Mouse (Mus musculus): ENCODE data around the gene Fstl3. TPM values are rescaled to one million over a fixed set of nuclear protein-coding genes. Genes with fewer than 3 reads are reported as not detected.

Gene Fstl3
- polyA plus RNA-seq, 3 experiments from 2014 or later = 0.21 to 1.2 TPM; not detected in 1

DNA sequence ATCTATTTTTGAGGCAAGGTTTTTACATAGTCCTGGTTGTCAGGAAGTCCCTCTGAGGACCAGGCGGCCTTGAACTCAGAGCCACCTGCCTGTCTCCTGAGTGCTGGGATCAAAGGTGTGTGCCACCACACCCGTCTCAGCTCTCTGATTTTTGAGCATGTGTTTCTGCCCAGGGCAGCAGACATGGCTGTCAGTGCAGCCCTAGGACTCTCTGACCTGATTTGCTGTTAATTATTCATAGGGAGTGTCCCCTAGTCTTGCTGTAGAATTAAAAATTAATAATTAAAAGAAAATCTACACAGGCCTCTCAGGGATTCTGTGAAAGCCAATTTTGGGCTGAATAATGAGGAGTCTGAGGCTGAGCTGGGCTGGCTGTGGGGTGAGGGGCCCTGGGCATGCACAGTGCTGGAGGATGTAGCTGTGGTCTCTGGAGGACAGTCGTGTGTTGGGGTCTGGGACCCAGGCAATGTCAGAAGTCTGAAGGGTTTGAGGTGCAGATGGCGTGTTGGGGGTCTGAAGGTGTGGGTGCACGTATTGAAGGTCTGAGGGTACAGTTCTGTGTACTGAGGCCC lies 37.3 kb downstream of the Fstl3 start:
- no peak for ATAC-seq

DNA sequence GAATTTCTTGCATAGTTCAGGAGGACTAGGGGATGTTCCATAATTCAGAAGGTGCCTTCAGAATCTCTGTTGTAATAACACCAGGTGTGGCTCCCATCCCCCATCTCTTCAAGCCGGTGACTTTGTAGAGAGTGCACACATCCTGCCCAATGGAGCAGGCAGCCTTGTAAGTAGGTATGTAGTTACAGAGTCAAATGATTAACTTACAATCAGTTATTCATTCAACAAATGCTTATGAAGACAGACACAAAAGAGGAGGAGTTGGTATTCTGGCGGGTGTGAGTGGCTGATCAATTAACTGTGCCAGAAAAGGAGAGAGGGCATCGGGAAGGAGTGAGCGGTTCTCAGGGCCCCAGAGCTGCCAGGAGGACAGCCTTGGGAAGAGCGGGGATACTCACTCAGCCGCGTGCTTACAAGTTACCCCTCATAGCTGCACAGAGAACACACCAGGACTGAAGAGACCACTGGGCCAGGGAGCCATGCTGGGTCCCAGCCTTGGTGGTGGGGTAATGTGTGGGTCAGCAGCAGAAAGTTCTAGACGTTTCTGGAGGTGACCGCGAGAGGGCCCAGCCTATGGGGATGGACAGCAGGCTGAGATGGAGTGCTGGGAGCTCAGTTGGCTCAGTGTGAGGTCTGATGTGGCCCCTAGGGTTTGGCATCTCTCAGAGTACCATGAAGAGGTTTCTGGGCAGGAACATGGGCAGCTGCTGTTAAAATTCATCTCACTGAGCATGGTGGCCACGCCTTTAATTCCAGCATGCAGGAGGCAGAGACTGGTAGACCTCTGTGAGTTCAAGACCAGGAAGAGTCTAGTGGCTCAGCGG lies 38.8 kb downstream of the Fstl3 start:
- ATAC-seq = no peak

DNA sequence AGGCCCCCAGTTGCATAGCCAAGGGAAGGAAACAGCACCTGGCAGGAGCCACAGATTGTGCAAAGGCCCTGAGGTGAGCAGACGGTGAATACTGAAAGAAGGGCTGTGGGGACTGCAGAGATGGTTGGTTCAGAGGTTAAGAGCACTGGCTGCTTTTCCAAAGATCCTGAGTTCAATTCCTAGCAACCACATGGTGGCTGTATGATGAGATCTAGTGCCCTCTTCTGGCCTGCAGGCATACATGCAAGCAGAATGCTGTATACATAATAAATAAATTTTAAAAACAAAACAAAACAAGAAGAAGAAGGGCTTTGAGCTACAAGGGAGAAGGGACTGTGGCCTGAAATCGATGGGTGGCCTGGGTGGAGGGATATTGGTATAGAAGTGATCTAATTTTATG lies 40.0 kb downstream of the Fstl3 start:
- no peak for ATAC-seq

DNA sequence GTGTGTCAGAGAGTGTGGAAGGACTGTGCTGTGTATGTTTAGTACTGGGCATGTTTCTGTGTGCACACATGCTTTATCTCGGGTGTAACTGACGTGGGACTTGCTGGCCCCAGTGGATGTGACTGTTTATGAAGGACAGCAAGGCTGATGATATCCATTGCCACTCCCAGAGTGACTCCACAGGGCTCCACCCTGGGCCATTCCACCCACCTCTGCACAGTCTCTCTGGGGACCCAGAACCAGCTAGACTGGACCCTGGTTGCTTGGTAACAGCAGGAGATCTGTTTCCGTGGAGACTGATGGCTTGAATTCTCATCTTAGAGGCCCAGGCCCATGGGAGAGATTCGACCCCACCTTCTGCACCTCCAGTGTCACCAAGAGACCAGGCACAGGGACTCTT lies 41.2 kb downstream of the Fstl3 start:
- ATAC-seq = no peak

DNA sequence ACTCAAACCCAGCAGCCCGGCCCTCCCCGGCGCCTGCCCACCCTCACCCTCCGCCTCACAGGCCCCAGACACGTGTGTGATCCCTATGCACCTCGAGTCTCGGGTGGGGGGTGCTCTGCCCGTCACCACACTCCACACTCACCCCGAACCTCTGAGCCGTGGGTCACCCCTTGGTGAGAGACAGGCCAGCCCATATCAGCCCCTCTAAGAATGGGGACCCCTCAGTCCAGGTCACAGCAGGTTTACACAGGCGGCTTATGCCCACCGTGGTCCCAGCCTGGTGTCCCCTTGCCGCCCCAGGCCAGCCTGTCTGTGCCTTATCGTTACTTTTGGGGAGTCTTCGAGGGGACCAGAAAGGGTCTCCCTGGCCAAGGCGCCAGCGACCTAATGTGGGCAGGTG lies 42.5 kb downstream of the Fstl3 start:
- ATAC-seq = no peak

DNA sequence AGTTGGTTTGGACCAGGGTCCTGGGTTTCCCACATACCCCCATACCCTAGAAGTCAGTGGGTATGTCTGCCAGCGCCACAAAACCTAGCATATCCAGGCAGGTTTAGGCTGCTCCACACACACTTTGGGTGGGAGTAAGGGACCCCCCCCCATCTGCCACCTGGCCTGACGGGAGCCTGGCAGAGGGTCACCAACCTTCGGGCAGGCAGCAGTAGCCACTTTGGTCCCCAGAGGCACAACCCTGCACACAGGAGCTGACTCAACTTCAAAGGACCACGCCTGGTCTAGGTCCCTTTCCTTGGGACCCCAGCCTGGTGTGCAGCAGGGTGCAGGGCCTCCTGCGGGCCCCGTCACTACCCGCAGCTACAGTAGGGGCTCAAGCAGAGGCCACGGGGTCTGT lies 43.2 kb downstream of the Fstl3 start:
- ATAC-seq = no peak

DNA sequence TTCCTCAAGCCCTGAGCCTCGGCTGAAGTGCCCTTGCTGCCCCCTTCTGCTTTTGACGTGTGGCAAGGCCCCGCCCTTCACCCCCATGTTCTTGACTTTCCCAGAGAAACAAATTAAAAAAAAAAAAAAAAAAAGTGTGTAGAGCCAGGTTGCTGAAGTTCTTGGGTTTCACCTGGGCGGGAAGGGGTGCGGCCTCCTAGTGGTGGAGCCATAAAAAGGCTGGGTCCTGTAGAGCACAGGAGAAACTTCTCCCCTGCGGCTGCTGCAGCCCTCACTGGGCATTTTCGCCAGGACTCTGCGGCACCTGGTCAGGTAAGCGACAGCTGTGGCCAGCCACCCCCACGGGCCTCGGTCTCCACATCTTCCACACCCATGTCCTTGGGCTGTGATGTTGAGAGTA lies 43.7 kb downstream of the Fstl3 start, which contains the start of gene Misp:
Misp (plus strand) TSS at position 208 of the 400 bp plus-strand sequence.
- no peak for ATAC-seq

DNA sequence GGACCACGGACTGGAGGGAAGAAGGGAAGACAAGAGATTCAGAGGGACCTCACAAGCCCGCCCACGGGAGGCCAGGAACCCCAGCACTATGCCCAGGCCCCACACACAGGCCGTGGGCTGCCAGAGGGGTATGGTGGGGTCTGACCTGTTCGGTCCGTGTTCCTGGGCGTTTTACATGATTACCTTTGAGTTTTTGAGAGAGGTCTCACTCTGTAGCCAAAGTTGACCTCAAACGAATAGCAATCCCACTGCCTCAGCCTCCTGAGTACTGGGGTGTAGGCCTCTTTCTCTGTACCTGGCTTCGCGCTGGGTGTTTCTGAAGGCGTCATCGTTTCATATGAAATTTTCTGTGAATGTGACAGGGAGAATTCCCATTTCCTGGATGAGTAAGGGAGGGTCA lies 44.7 kb downstream of the Fstl3 start:
- no peak for ATAC-seq

DNA sequence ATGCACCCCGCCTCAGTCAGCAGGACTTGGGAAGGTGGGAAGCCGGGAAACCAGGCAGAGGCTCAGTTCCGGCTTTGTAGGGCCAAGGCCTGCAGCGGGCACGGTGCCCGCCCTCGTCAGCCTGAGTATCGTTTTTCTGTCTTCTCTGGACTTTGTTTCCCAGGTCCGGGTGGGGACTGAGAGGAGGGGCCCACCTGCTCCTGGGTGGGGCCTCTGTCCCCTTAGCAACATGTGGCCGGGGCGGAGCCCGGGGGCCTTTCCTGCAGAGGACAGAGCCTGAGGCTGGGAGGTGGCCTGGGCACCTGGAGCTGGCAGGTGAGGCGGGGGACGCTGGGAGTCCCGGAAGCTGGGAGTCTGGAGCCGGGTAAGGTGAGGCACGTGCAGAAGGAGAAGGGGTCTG lies 45.3 kb downstream of the Fstl3 start:
- ATAC-seq = no peak

DNA sequence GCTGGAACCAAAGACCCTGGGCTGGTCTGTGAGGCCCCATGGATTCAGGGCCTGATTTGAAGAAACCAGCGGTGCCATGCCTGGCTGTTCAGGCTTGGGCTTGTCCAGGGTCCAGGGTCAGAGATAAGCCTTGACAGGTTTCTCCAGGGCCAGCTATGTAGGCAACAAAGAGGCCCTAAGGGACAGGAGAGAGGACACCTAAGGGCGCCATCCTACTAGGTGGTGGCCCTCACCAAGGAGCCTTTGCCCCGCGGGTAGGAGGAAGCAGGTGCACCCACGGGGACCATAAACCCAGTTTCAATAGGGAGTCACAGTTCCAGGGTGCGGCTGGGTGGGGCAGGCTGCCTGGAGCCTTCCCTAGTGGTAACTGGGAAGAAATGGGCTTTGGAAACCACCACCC lies 45.9 kb downstream of the Fstl3 start:
- no peak for ATAC-seq

DNA sequence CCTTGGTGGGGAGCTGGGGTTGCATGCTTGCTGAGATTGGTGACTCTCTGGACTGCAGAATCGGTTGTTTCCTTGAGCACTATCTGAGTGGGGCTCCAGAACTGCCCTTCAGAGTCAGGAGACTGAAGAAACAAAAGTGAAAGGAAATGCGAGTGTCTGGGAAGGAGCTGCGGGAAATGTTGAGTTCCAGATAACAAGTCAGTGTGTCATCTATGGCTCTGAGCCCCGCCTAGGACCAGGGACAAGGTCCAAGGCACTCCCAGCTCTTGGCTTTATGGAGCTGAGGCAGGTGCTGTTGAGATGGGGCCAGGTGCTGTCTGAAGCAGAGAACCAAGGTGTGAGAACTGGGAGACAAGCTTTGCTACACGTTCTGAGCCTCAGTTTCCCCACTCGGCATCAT lies 47.3 kb downstream of the Fstl3 start:
- no peak for ATAC-seq

DNA sequence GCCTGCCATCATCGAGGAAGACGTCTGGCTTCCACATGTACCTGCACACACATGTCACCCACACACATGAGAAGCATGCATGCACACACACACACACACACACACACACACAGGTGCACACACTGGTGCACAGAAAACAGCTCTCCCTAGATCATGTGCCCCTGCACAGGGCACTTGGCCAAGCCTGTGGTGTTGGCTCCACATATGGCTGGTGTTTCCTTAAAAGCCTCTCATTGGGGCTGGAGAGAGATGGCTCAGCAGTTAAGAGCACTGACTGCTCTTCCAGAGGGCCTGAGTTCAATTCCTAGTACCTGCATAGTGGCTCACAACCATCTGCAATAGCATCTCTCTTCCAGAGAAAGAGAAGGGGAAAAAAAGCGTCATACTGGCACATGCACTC lies 54.5 kb downstream of the Fstl3 start:
- ATAC-seq = no peak

Other genes with a start within 250 kb of the Fstl3 start
- 1 to 10 TPM; 2.4 to 5.8 (median 2.9) TPM for gene Plpp2, start 243.5 kb upstream of the Fstl3 start, polyA plus RNA-seq (2017; shearing (Covaris generic))
- 10 to 100 TPM; 11.6 to 15.0 (median 13.1) TPM for gene Mier2, start 222.1 kb upstream of the Fstl3 start, polyA plus RNA-seq (2017; shearing (Covaris generic))
- not detected for gene Theg, start 189.9 kb upstream of the Fstl3 start, polyA plus RNA-seq (2017; shearing (Covaris generic))
- not detected for gene C2cd4c, start 163.2 kb upstream of the Fstl3 start, polyA plus RNA-seq (2017; shearing (Covaris generic))
- gene Shc2, start 139.4 kb upstream of the Fstl3 start, polyA plus RNA-seq (2017; shearing (Covaris generic)) = not detected
- gene Odf3l2, start 131.5 kb upstream of the Fstl3 start, polyA plus RNA-seq (2017; shearing (Covaris generic)) = not detected
- gene Madcam1, start 112.7 kb upstream of the Fstl3 start, polyA plus RNA-seq (2017; shearing (Covaris generic)) = not detected
- gene Tpgs1, start 107.9 kb upstream of the Fstl3 start, polyA plus RNA-seq (2017; shearing (Covaris generic)) = 10 to 100 TPM; 15.9 to 25.7 (median 17.5) TPM
- gene Cdc34, start 95.1 kb upstream of the Fstl3 start, polyA plus RNA-seq (2017; shearing (Covaris generic)) = 10 to 100 TPM; 13.9 to 26.7 (median 20.5) TPM
- 1 to 10 TPM in 1 of 3 experiments, under 1 TPM in 2; 0.62 to 3.2 (median 0.94) TPM for gene Gzmm, start 88.3 kb upstream of the Fstl3 start, polyA plus RNA-seq (2017; shearing (Covaris generic))
- 100 to 1,000 TPM; 116 to 152 (median 121) TPM for gene Bsg, start 72.8 kb upstream of the Fstl3 start, polyA plus RNA-seq (2017; shearing (Covaris generic))
- not detected for gene Hcn2, start 60.6 kb upstream of the Fstl3 start, polyA plus RNA-seq (2017; shearing (Covaris generic))
- 10 to 100 TPM; 10.6 to 19.2 (median 17.1) TPM for gene Polrmt, start 30.7 kb upstream of the Fstl3 start, polyA plus RNA-seq (2017; shearing (Covaris generic))
- gene Fgf22, start 22.2 kb upstream of the Fstl3 start, polyA plus RNA-seq (2017; shearing (Covaris generic)) = under 1 TPM in 1 of 3 experiments, not detected in 2; 0.24 TPM
- 1 to 10 TPM; 2.1 to 2.8 (median 2.7) TPM for gene Rnf126, start 10.3 kb upstream of the Fstl3 start, polyA plus RNA-seq (2017; shearing (Covaris generic))
- gene Prss57, start 13.7 kb downstream of the Fstl3 start, polyA plus RNA-seq (2017; shearing (Covaris generic)) = 1 to 10 TPM in 1 of 3 experiments, under 1 TPM in 1, not detected in 1; 0.57 to 1.1 TPM
- under 1 TPM in 1 of 3 experiments, not detected in 2; 0.43 TPM for gene Palm, start 16.3 kb downstream of the Fstl3 start, polyA plus RNA-seq (2017; shearing (Covaris generic))
- not detected for gene Misp, start 43.7 kb downstream of the Fstl3 start, polyA plus RNA-seq (2017; shearing (Covaris generic))
- gene Ptbp1, start 77.2 kb downstream of the Fstl3 start, polyA plus RNA-seq (2017; shearing (Covaris generic)) = 100 to 1,000 TPM in 2 of 3 experiments, 10 to 100 TPM in 1; 97.4 to 169 (median 149) TPM
- not detected for gene Prtn3, start 97.2 kb downstream of the Fstl3 start, polyA plus RNA-seq (2017; shearing (Covaris generic))
- 1 to 10 TPM; 1.6 to 3.3 (median 2.2) TPM for gene Plppr3, start 97.4 kb downstream of the Fstl3 start, polyA plus RNA-seq (2017; shearing (Covaris generic))
- gene Elane, start 109.0 kb downstream of the Fstl3 start, polyA plus RNA-seq (2017; shearing (Covaris generic)) = not detected
- gene Cfd, start 113.6 kb downstream of the Fstl3 start, polyA plus RNA-seq (2017; shearing (Covaris generic)) = not detected
- 1 to 10 TPM; 5.7 to 7.9 (median 7.1) TPM for gene Med16, start 131.7 kb downstream of the Fstl3 start, polyA plus RNA-seq (2017; shearing (Covaris generic))
- 1 to 10 TPM in 1 of 3 experiments, not detected in 2; 5.5 TPM for gene Gm26602, start 133.6 kb downstream of the Fstl3 start, polyA plus RNA-seq (2017; shearing (Covaris generic))
- not detected for gene Kiss1r, start 139.7 kb downstream of the Fstl3 start, polyA plus RNA-seq (2017; shearing (Covaris generic))
- 100 to 1,000 TPM in 1 of 3 experiments, 10 to 100 TPM in 2; 96.5 to 106 (median 96.9) TPM for gene R3hdm4, start 143.9 kb downstream of the Fstl3 start, polyA plus RNA-seq (2017; shearing (Covaris generic))
- gene Arid3a, start 149.8 kb downstream of the Fstl3 start, polyA plus RNA-seq (2017; shearing (Covaris generic)) = 1 to 10 TPM; 2.1 to 3.5 (median 2.4) TPM
- 10 to 100 TPM; 66.6 to 85.2 (median 74.2) TPM for gene Wdr18, start 182.9 kb downstream of the Fstl3 start, polyA plus RNA-seq (2017; shearing (Covaris generic))
- under 1 TPM in 2 of 3 experiments, not detected in 1; 0.16 to 0.20 TPM for gene Grin3b, start 193.4 kb downstream of the Fstl3 start, polyA plus RNA-seq (2017; shearing (Covaris generic))
- 1 to 10 TPM; 2.0 to 2.5 (median 2.0) TPM for gene Tmem259, start 207.1 kb downstream of the Fstl3 start, polyA plus RNA-seq (2017; shearing (Covaris generic))
- gene Cnn2, start 211.3 kb downstream of the Fstl3 start, polyA plus RNA-seq (2017; shearing (Covaris generic)) = 100 to 1,000 TPM; 672 to 989 (median 979) TPM
- gene Abca7, start 219.2 kb downstream of the Fstl3 start, polyA plus RNA-seq (2017; shearing (Covaris generic)) = 10 to 100 TPM; 10.7 to 14.2 (median 13.3) TPM
- gene Arhgap45, start 239.4 kb downstream of the Fstl3 start, polyA plus RNA-seq (2017; shearing (Covaris generic)) = 100 to 1,000 TPM; 242 to 254 (median 251) TPM

Measured in inflammation-experienced regulatory T-cells, adult 6 months (primary cell).